Mouse (Mus musculus): ENCODE measurements at regions not wholly inside any gene's neighbourhood (a gene's known extent, or its start where the extent isn't known, plus 50 kb on each side); places are given as distances from the start of the nearest gene placed in this dataset.

DNA sequence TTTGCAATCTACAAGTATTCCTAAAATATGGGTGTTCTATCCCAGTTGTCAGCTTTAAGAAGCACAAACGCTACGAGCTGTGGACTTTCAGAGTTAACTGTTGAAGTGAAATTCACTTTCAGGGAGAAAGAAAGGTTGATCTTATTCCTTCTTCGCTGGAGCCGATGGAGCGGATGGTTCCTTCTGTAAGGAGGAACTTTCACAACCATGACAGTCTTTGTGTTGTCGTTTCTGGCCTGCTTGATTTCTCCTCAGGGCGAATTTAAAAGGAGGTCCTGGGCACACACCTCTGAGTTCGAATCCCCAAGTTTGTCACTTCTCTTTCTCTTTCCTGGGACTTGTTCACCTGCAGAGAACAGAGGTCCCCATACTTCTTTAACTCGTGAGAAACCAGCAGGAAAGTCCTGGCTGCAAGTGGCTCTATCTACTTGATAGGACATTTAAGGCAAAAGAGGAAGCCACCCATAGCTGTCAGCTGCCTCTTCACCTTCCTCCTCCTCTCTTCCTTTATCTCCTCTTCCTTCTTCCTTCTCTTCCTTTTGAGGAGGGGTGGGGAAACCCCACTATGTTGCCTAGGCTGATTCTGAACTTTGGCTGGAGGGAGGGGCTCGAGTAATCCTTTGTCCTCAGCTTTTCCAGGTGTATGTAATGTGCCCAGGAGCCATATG lies 265.9 kb upstream of the Klf3 start:
- no peak for DNase-seq
- no peak for ATAC-seq (ENCODE audit: low read depth)
- Histone ChIP-seq H3K27me3 (no peaks in the 10 kb centered on the region), H3K9ac (no peak overlapping the region), H3K4me2 (no peak overlapping the region), H3K9me3 (replicated peaks) (no peaks in the 10 kb centered on the region), H3K36me3 (no peaks in the 10 kb centered on the region), H3K4me3 (replicated peaks) (no peak overlapping the region), H3K4me1 (replicated peaks) (0 out of 2 replicates have a peak, but pooled peaks cover 5% of the 10 kb centered on the region), H3K27ac (no peak overlapping the region)
- 48% methylated on average over 10 of the region's 10 CpGs for WGBS (ENCODE audit: insufficient replicate concordance)

DNA sequence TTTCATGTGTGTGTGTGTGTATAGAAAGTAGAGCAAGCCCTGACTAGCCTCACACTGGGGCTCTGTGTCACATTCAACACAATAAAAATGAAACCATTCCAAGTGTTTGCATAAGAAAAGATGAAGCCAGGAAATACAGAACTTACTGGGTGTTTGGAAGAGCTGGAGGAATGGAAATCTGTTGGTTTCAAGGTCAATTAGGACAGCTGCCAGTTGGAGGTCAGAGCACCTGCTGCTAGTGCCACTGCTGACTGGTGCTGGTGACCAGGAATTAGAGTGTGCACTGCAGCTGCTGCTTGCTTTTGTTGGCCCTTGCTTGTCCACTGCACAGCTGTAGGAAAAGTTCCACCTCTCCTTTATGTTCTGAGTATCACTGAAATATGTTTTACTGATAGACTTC lies 261.4 kb upstream of the Klf3 start:
- H3K27me3 ChIP-seq: no peaks in the 10 kb centered on the region
- H3K4me1 ChIP-seq (replicated peaks): 0 out of 2 replicates have a peak, but pooled peaks cover 5% of the 10 kb centered on the region
- no peak overlapping the region for H3K4me3 ChIP-seq (replicated peaks)
- no peak overlapping the region for H3K27ac ChIP-seq
- ATAC-seq (ENCODE audit: low read depth) (no peak), DNase-seq (no peak)
- no peak overlapping the region for H3K9ac ChIP-seq
- H3K4me2 ChIP-seq: no peak overlapping the region
- H3K9me3 ChIP-seq (replicated peaks): peaks cover 6% of the 10 kb centered on the region; the same call in 1 of the 2 replicates
- H3K36me3 ChIP-seq: no peaks in the 10 kb centered on the region

DNA sequence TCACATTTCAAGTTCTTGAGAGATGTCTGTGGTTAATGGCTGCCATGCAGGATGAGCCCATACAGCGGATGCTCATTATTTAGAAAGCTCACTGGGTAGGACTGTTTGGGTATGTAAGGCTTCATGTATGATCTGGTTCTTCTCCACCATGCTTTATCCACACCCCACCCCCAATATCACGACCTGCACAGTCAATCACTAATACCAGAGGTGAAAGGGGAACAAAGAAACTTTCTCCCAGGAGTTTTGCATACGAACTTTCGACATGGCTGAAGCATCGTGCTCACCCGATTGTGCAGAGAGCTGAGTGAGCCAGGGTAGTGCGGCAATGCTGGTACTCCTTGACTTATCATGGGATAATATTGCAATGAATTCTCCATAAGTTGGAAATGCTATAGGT lies 247.3 kb upstream of the Klf3 start:
- 81% methylated on average over 7 of the region's 7 CpGs for WGBS (ENCODE audit: insufficient replicate concordance)
- Histone ChIP-seq H3K9me3 (replicated peaks) (no peaks in the 10 kb centered on the region), H3K36me3 (no peaks in the 10 kb centered on the region), H3K9ac (no peak overlapping the region), H3K27me3 (0 out of 2 replicates have a peak, but pooled peaks cover 3% of the 10 kb centered on the region), H3K27ac (no peak overlapping the region), H3K4me2 (no peak overlapping the region), H3K4me1 (replicated peaks) (no peaks in the 10 kb centered on the region), H3K4me3 (replicated peaks) (no peak overlapping the region)
- ATAC-seq (ENCODE audit: low read depth): no peak
- DNase-seq: no peak

DNA sequence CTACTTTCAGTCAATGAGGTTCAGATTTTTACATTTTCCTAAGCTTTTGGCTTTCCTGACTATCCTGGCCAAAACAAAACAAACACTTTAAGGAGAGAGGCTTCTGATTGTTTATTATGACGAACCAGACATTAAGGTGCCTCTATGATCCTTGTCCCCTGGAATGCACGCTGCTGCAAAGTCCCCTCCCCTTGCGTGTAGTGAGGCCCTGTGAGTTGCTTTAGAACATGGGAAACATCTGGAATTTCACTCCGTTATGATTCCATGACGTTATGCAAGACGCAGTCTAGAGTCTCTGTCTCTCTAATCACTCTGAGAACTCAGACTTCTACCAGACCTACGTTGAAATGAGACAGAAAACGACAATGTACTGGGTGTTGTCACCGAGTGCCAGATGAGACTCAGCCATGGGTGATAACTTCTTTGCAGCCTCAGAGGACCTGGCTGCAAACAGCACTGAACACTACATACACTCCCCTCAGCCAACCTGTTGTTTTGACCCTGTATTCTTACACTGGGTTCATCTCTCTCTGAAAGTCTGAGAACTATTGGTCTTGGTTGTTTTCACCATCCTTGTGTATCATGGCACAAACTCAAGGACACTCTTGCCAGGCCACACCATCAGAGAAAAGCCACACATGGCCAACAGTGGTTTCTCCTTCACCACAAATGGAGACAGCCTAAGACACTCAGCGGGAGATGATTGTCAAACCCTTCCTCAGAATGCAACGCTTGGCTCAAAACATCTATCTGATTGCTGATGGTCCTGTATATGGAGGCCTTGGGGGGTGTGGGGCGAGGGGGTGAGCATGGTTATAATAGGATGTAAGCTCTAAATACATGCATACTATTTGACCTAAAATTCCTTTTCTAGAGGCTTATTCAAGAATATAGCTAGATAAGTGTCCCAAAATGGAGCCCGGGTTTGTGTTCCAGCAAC lies 236.5 kb upstream of the Klf3 start:
- DNase-seq (no peak), ATAC-seq (ENCODE audit: low read depth) (peak; percentile 63)
- H3K9me3 ChIP-seq (replicated peaks): no peaks in the 10 kb centered on the region

DNA sequence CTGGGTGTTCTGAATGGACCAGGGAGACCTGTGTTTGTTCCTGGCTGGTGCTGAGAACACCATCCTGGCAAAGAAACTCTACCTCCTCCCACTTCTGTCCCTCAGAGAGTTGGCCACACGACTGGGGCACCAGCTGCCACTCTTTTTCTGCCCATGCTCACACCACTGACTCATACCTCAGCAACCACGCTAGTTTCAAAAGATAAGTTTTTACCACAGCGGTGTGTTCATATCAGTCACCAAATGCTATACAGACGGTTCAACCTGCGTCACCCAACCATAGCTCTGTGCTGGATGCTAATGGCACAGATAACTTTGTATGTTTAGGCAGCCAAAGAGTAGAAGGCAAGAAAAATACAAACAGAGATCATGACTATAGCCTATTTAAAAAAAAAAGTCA lies 235.4 kb upstream of the Klf3 start:
- 0 out of 2 replicates have a peak overlapping the region, but pooled peaks have one; percentile 5 for H3K4me2 ChIP-seq
- peaks cover 31% of the 10 kb centered on the region for H3K4me1 ChIP-seq (replicated peaks)
- peak; percentile 99 for ATAC-seq (ENCODE audit: low read depth)
- peak; percentile 66 for DNase-seq
- H3K4me3 ChIP-seq (replicated peaks): no peak overlapping the region
- no peaks in the 10 kb centered on the region for H3K27me3 ChIP-seq
- peak overlapping the region; percentile 92 for H3K27ac ChIP-seq
- WGBS (ENCODE audit: insufficient replicate concordance): 25% methylated on average over 5 of the region's 5 CpGs
- H3K9me3 ChIP-seq (replicated peaks): no peaks in the 10 kb centered on the region
- H3K36me3 ChIP-seq: no peaks in the 10 kb centered on the region
- H3K9ac ChIP-seq: peak overlapping the region; percentile 56

More for the DNA sequence above, 236.5 kb upstream of the Klf3 start:
- H3K9ac ChIP-seq: peak overlapping the region; percentile 46
- H3K4me1 ChIP-seq (replicated peaks): peaks cover 31% of the 10 kb centered on the region
- no peak overlapping the region for H3K4me2 ChIP-seq
- H3K4me3 ChIP-seq (replicated peaks): no peak overlapping the region
- no peaks in the 10 kb centered on the region for H3K27me3 ChIP-seq
- H3K27ac ChIP-seq: peak overlapping the region; percentile 92
- H3K36me3 ChIP-seq: no peaks in the 10 kb centered on the region
- WGBS (ENCODE audit: insufficient replicate concordance): 57% methylated on average over 13 of the region's 13 CpGs

DNA sequence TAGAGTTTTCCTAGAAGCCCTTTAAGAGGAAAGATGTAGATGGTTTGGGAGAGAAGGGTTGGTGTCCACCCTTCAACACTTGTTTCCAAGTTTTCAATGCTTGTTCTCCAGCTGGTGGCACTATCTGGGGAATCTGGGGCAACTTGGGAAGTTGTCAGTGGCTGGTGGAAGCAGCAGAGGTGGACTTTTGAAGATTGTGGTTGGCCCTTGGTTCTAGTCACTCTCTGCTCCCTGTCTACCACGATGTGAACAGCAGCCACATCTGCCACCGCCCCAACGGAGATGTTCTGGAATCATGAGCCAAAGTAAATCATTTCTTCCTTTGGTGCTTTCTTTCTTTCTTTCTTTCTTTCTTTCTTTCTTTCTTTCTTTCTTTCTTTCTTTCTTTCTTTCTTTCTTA lies 234.9 kb upstream of the Klf3 start:
- Histone ChIP-seq H3K4me2 (no peak overlapping the region), H3K36me3 (no peaks in the 10 kb centered on the region), H3K9ac (peak overlapping the region; percentile 39; the same call in 1 of the 2 replicates), H3K9me3 (replicated peaks) (no peaks in the 10 kb centered on the region), H3K4me1 (replicated peaks) (peaks cover 31% of the 10 kb centered on the region), H3K27ac (peak overlapping the region; percentile 92), H3K27me3 (no peaks in the 10 kb centered on the region), H3K4me3 (replicated peaks) (no peak overlapping the region)
- DNase-seq: no peak
- ATAC-seq (ENCODE audit: low read depth): peak; percentile 34; the same call in 1 of the 2 replicates
- WGBS (ENCODE audit: insufficient replicate concordance): 64% methylated on average over 3 of the region's 3 CpGs

DNA sequence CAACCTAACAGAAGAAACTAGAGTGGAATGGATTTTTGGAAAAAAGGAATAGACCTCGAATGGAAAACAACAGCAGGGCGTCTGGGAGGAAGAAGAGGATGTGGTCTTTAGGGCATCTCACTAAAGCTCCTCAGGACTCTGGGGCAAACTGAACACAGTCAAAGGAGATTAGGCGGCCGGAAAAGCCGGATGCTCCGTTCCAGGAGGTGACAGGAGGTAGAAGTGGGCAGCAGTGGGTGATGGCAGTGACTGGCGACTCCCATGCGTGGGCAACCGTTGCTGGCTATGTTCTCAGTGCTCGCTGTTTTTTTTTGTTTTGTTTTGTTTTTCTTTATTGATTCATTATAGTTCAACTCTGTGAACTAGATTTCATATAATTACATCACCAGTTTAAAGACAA lies 228.8 kb upstream of the Klf3 start:
- no peak overlapping the region for H3K9ac ChIP-seq
- no peaks in the 10 kb centered on the region for H3K9me3 ChIP-seq (replicated peaks)
- H3K27me3 ChIP-seq: no peaks in the 10 kb centered on the region
- peaks cover 26% of the 10 kb centered on the region for H3K4me1 ChIP-seq (replicated peaks)
- DNase-seq (no peak), ATAC-seq (ENCODE audit: low read depth) (no peak)
- H3K27ac ChIP-seq: no peak overlapping the region
- no peaks in the 10 kb centered on the region for H3K36me3 ChIP-seq
- no peak overlapping the region for H3K4me2 ChIP-seq
- 72% methylated on average over 10 of the region's 10 CpGs for WGBS (ENCODE audit: insufficient replicate concordance)
- H3K4me3 ChIP-seq (replicated peaks): no peak overlapping the region

DNA sequence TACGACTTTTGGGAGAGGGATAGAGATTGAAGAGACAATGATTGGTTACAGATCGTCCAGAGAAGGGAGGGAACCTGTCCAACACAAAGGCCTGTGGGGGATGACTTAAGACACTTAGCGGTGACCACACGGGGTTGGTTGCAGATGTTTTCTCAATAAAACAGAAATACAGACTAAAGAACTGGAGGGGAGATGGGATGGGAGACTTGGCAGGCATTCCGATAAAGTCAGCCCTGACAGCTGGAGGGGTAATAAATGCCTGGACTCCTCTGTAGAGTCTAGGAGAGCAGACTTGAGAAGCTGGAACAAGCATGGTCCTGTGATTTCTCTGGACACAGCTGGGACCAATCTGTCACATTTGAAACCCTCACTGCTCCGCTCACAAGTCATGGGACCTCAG lies 227.3 kb upstream of the Klf3 start:
- DNase-seq (no peak), ATAC-seq (ENCODE audit: low read depth) (no peak)
- Histone ChIP-seq H3K9ac (no peak overlapping the region), H3K4me1 (replicated peaks) (peaks cover 41% of the 10 kb centered on the region), H3K9me3 (replicated peaks) (no peaks in the 10 kb centered on the region), H3K4me3 (replicated peaks) (no peak overlapping the region), H3K27ac (0 out of 2 replicates have a peak overlapping the region, but pooled peaks have one; percentile 20), H3K36me3 (no peaks in the 10 kb centered on the region), H3K27me3 (no peaks in the 10 kb centered on the region), H3K4me2 (no peak overlapping the region)
- 84% methylated on average over 6 of the region's 6 CpGs for WGBS (ENCODE audit: insufficient replicate concordance)

DNA sequence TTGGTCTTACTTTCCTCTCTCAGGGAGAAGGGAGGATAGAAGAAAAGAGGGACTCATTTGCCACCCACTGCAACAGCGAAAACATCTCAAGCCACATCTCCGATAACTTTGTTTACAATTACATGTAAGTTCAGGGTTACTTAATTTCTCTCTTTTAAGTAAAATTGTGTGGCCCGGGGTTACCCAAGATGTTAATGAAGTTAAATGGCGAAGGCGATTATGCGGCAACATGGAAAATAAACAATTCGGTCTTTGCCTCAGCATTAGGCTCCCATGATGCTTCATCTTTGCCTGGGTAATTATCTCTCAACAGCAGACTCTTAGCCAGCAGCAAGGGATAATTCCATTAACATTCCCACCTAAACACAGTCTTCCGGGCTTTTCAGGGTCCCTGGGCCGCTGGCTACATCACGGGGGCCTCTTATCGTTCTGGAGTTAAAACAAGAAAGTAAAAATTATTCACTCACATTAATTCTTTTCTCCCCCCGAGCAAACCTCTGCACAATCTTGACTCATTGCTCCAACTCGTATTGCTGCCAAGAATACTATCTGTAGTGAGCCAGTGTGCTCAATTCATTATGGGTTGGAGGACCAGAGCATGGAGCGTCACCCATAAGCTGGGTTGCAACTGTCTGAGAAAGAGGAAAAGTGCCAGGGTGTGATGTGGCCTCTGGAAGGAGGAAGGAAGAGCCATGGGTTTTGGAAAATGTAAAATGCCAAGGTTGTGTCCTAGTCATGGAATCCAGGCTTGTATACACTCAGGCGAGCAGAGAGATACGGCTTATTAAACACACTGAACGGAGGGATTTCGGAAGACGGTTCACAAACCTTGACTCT lies 226.5 kb upstream of the Klf3 start:
- ATAC-seq (ENCODE audit: low read depth) (no peak), DNase-seq (no peak)
- Histone ChIP-seq H3K9ac (peak overlapping the region; percentile 5; the same call in 1 of the 2 replicates), H3K36me3 (no peaks in the 10 kb centered on the region), H3K4me1 (replicated peaks) (peaks cover 49% of the 10 kb centered on the region), H3K4me2 (no peak overlapping the region), H3K4me3 (replicated peaks) (no peak overlapping the region), H3K27ac (peak overlapping the region; percentile 57), H3K27me3 (no peaks in the 10 kb centered on the region), H3K9me3 (replicated peaks) (no peaks in the 10 kb centered on the region)
- 79% methylated on average over 19 of the region's 19 CpGs for WGBS (ENCODE audit: insufficient replicate concordance)

DNA sequence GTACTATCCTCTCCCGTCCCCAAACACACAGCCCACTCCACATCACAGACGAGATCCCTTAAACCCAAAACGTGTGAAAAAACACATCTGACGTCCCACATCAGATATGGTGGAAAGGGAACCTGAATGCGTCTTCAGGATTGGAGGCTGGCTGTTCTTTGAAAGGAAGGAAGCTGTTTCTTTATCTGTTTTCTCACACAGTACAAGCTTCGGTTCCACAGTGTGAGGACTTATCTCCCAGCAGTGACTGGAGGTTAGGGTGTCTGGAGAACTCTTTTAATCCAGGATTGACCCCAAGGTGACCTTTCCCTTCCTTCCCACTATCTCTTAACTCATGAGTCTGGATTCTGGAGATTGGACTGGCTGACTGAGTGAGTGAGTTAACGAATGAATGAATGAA lies 225.8 kb upstream of the Klf3 start:
- H3K4me1 ChIP-seq (replicated peaks): peaks cover 53% of the 10 kb centered on the region
- H3K36me3 ChIP-seq: no peaks in the 10 kb centered on the region
- H3K9me3 ChIP-seq (replicated peaks): no peaks in the 10 kb centered on the region
- DNase-seq (no peak), ATAC-seq (ENCODE audit: low read depth) (peak; percentile 47)
- peak overlapping the region; percentile 5; the same call in 1 of the 2 replicates for H3K9ac ChIP-seq
- H3K4me3 ChIP-seq (replicated peaks): no peak overlapping the region
- H3K27ac ChIP-seq: peak overlapping the region; percentile 57
- no peaks in the 10 kb centered on the region for H3K27me3 ChIP-seq
- H3K4me2 ChIP-seq: 0 out of 2 replicates have a peak overlapping the region, but pooled peaks have one; percentile 13
- WGBS (ENCODE audit: insufficient replicate concordance): 14% methylated on average over 7 of the region's 7 CpGs

DNA sequence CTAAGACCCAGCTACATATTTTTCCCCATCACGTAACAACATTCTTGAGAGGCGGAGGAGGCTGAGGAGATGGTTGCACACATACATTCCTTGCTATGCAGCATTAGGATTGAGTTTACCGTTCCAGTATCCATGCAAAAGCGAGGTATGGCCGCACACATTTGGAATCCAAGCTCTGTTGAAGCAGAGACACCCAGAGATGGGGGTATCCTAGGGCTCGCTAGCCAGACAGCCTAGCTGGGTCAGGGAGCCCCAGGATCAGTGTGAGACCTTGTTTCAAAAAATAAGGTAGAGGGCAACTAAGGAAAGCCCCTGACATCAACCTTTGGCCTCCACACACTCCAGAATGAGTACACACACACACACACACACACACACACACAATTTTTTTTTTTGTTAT lies 224.7 kb upstream of the Klf3 start:
- WGBS (ENCODE audit: insufficient replicate concordance): 90% methylated on average over 6 of the region's 6 CpGs

More for the DNA sequence above, 224.7 kb upstream of the Klf3 start:
- peak overlapping the region; percentile 93 for H3K27ac ChIP-seq
- no peak overlapping the region for H3K4me3 ChIP-seq (replicated peaks)
- peaks cover 60% of the 10 kb centered on the region for H3K4me1 ChIP-seq (replicated peaks)
- H3K27me3 ChIP-seq: no peaks in the 10 kb centered on the region
- H3K36me3 ChIP-seq: no peaks in the 10 kb centered on the region
- no peak for DNase-seq
- H3K9ac ChIP-seq: no peak overlapping the region
- no peak overlapping the region for H3K4me2 ChIP-seq
- no peaks in the 10 kb centered on the region for H3K9me3 ChIP-seq (replicated peaks)
- ATAC-seq (ENCODE audit: low read depth): no peak

All from liver, embryonic 13.5 days (tissue).